Mouse (Mus musculus) cerebellum, postnatal 36 days (tissue): ENCODE data around the gene Tia1.

Source experiments
- DNase-seq, 2 experiments: peaks; one replicate each; pipeline ENCODE4 v3.0.0; 2021 to 2022; ENCODE audit warnings: mixed read lengths in 2 of 2

The Tia1 gene

GRCm38 (mm10) chr6:86433696-86434095, 29.7 kb downstream of the Tia1 start:
- no peak for DNase-seq

GRCm38 (mm10) chr6:86437711-86438110, 33.7 kb downstream of the Tia1 start:
- peak; percentile 27 to 43 for DNase-seq

- DNase-seq = peak; percentile 95 to 98
Measured at GRCm38 (mm10) chr6:86438272-86439118, 34.5 kb downstream of the Tia1 start, which contains the start of gene C87436. Gene C87436 (plus strand): TSS chr6:86438374.

- no peak for DNase-seq
Measured at GRCm38 (mm10) chr6:86439119-86439496, 35.1 kb downstream of the Tia1 start.

- no peak for DNase-seq
Measured at GRCm38 (mm10) chr6:86439531-86439930, 35.5 kb downstream of the Tia1 start.

GRCm38 (mm10) chr6:86441571-86441970, 37.6 kb downstream of the Tia1 start:
- DNase-seq = no peak

- DNase-seq = no peak
Measured at GRCm38 (mm10) chr6:86445551-86445950, 41.5 kb downstream of the Tia1 start.

- no peak for DNase-seq
Measured at GRCm38 (mm10) chr6:86446927-86447568, 43.0 kb downstream of the Tia1 start.

GRCm38 (mm10) chr6:86456727-86457126, 52.7 kb downstream of the Tia1 start:
- DNase-seq = no peak

GRCm38 (mm10) chr6:86463079-86463478, 59.1 kb downstream of the Tia1 start:
- DNase-seq = no peak

GRCm38 (mm10) chr6:86471317-86471716, 67.3 kb downstream of the Tia1 start:
- DNase-seq = peak in 1 of 2 experiments; percentile 16

- no peak for DNase-seq
Measured at GRCm38 (mm10) chr6:86471760-86472099, 67.7 kb downstream of the Tia1 start.

- DNase-seq = peak; percentile 100
Measured at GRCm38 (mm10) chr6:86472100-86472955, 68.3 kb downstream of the Tia1 start.

- DNase-seq = peak; percentile 20 to 47
Measured at GRCm38 (mm10) chr6:86473077-86473476, 69.1 kb downstream of the Tia1 start.

- DNase-seq = no peak
Measured at GRCm38 (mm10) chr6:86474072-86474471, 70.1 kb downstream of the Tia1 start.

GRCm38 (mm10) chr6:86474646-86475181, 70.7 kb downstream of the Tia1 start:
- no peak for DNase-seq

- DNase-seq = no peak
Measured at GRCm38 (mm10) chr6:86475462-86476167, 71.6 kb downstream of the Tia1 start.

- no peak for DNase-seq
Measured at GRCm38 (mm10) chr6:86476931-86477330, 72.9 kb downstream of the Tia1 start.

- DNase-seq = peak in 1 of 2 experiments; percentile 14
Measured at GRCm38 (mm10) chr6:86479311-86479710, 75.3 kb downstream of the Tia1 start.

GRCm38 (mm10) chr6:86479816-86480188, 75.8 kb downstream of the Tia1 start:
- no peak for DNase-seq

GRCm38 (mm10) chr6:86480189-86480831, 76.3 kb downstream of the Tia1 start:
- peak; percentile 26 to 45 for DNase-seq

GRCm38 (mm10) chr6:86481871-86482270, 77.9 kb downstream of the Tia1 start:
- no peak for DNase-seq
